Mouse (Mus musculus): ENCODE results near the gene Kcns3. TPM values are rescaled to one million over a fixed set of nuclear protein-coding genes. Genes with fewer than 3 reads are reported as not detected.
"Not testable (repeated sequence)": the region's sequence is repeated elsewhere in the genome, so short reads cannot be mapped to it uniquely, and the experiment has no call there.

Gene Kcns3
- total RNA-seq, 2 experiments from 2014 or later, result 4.1 to 5.1 TPM

GRCm38 (mm10) chr12:11086866-11087265 is 64.0 kb downstream of the Kcns3 start:
- DNase-seq, result no peak

- DNase-seq, result no peak
Observed at GRCm38 (mm10) chr12:11071079-11071478, 79.8 kb downstream of the Kcns3 start.

GRCm38 (mm10) chr12:11066865-11067264 is 84.0 kb downstream of the Kcns3 start:
- no peak for DNase-seq

- not testable (repeated sequence) for DNase-seq
Observed at GRCm38 (mm10) chr12:11052676-11053075, 98.2 kb downstream of the Kcns3 start.

GRCm38 (mm10) chr12:11041821-11042220 is 109.0 kb downstream of the Kcns3 start:
- no peak for DNase-seq

Other genes with a start within 250 kb of the Kcns3 start
- not detected for gene Msgn1, start 57.9 kb upstream of the Kcns3 start, total RNA-seq (2021)
- gene Gen1, start 114.7 kb upstream of the Kcns3 start, total RNA-seq (2021), result 1 to 10 TPM; 2.5 to 2.7 TPM
- gene Smc6, start 114.8 kb upstream of the Kcns3 start, total RNA-seq (2021), result 10 to 100 TPM; 38.0 to 42.5 TPM

Data from adrenal gland, postnatal 36 days (tissue).